Mouse (Mus musculus) kidney, postnatal 10 days (tissue): ENCODE data around the gene Rap1a.

Experiments used
- DNase-seq: peaks from one replicate; pipeline ENCODE4 v3.0.0; 2021; ENCODE audit warnings: mixed read lengths

Gene Rap1a

GRCm38 (mm10) chr3:105758098-105758497 is 43.0 kb downstream of the Rap1a start:
- no peak for DNase-seq

DNA sequence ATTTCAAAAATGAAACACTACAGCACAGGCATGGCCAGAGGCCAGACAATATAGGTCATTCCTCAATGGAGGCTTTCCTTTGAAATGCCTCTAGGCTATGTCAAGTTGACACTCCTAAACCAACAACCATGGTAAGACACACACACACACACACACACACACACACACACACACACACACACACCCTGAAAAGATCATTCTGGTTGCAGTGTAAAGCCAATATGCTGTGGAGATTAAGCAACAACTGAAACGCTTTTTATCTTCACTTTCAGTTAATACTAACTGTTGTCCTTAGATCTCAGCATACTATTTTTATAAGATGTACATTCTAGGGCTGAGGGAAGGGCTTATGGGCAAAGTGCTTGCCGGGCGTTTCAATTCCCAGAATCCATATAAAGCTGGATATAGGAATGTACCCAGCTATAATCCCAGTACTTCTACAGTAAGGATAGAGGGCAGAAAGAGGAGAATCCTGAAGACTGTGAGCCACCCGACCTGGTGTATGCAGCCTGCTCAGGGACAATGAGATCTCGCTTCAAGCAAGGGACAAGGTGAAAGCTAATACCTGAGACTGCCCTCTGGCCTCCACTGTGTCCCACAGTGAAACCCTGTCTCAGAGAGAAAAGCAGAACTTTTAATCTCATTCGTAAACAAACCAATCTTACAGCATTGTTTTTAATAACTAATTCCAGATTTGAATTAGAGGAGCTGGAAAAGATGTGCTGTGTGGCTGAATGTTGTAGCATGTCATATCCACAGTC is 43.6 kb downstream of the Rap1a start:
- no peak for DNase-seq

- no peak for DNase-seq
Measured at GRCm38 (mm10) chr3:105756505-105756904, 44.6 kb downstream of the Rap1a start.

DNA sequence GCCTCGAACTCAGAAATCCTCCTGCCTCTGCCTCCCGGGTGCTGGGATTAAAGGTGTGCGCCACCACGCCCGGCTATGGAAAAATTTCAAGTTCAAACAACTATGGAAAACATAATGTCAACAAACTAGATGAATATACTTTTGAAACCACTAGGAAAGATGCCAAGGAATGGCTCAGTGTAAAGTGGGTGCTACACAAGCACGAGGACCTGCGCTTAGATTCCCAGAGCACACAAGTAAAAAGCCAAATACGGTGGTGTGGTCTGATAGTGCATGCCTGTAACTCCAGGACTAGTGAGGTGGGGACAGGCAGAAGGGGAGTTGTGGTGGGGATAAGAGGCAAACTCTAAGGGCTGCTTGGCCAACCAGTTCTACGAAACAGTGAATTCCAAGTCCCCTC is 46.0 kb downstream of the Rap1a start:
- no peak for DNase-seq

DNA sequence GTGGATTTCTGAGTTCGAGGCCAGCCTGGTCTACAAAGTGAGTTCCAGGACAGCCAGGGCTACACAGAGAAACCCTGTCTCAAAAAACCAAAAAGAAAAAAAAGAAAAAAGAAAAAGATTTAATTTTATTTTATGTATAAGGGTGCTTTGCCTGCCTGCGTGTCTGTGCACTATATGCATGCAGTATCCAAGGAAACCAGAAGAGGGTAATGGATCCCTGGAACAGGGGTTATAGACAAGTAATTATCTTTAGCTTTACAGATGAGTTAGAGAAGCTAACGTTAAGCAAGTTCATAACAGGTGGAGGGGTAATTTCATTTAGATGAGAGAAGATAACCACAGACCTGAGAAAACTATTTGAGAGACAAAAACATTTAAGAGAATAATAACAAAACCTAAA is 47.0 kb downstream of the Rap1a start:
- no peak for DNase-seq

- no peak for DNase-seq
Measured at GRCm38 (mm10) chr3:105750810-105751209, 50.3 kb downstream of the Rap1a start.

GRCm38 (mm10) chr3:105746542-105746941 is 54.6 kb downstream of the Rap1a start:
- DNase-seq, result no peak

DNA sequence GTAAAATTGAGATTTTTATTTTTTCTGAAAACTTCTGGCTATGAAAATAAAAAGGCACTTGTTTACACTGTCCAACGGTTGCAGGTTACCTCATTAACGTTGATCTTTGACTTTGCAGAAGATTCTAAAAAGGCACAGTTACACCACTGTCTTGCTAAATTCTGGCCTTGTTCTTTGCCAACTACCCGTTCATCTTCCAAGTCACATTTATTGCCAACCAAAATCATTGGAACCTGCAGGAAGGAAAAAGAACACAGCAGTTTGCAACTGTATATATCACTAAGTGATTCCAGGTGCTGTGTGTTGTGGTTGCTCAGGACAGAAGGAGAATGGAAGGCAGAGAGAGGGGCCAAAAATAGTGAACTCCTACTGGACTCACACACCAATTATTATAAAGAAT is 63.5 kb downstream of the Rap1a start:
- DNase-seq, result no peak

GRCm38 (mm10) chr3:105737070-105737469 is 64.1 kb downstream of the Rap1a start:
- DNase-seq, result no peak

DNA sequence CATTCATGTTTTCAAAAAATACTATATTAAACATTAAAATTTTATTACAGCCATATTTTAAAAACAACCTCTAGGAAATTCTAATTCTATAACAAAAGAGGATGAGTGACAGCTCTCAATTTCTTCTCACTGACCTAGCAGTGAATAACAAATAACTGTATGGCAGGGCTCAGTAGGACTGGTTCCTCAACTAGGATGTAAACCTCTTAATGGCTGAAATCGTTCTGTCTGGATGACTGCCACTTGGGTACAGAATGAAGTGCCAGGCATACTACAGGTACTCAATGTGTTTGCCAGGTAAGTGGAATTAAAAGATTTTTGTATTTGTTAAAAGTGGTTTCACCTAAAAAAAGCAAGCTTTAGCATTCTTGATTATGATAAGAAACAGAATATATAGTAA is 65.0 kb downstream of the Rap1a start:
- no peak for DNase-seq

DNA sequence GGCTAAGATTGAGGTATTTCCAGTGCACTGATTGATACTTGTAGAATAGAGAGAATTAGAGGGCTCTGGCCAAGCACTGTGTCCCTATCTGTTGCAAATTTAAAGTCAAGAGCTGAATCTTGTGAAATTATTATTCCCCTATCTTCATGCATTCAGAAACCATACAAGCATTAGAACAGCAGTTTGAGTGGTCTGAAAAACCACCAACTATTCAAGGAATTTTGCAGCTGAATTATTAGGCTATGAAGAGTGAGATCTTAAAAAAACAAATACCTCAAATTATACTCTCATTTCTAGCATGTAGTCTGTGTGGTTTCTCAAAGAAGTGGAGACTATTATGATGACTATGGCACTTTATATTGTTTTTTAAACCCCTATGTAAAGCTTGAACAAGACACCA is 65.9 kb downstream of the Rap1a start:
- no peak for DNase-seq

DNA sequence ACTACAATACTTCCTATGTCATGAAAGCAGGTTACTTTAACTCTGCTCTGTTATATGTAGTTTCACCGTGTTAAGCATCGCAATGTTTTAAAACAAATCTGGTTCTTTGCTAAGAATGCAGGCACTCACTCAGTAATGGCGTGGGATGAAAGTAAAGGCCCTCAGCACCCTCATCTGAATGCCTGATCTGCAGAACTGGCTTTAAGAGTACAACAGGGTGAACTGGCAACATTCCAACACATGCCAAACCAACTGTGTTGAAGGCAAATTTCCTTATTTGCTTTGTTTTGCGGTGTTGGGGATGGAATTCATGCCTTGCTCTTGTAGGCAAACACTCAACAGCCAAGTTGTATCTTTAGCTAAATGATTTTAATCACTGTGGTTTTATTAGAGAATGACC is 67.6 kb downstream of the Rap1a start:
- DNase-seq, result no peak

DNA sequence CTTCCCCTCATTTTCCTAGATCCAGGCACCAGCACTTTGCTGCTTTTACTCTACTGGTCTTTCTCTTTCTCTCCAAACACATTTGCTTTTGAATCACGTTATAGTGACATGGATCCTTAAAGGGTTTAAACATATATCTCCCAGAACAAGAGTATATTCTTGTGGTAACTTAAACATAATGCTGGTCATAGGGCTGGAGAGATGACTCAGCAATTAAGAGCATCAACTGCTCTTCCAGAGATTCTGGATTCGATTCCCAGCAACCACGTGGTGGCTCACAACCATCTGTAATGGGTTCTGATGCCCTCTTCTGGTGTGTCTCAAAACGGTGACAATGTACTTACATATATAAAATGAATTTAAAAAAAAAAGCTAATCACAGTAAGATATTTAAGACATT is 68.8 kb downstream of the Rap1a start:
- no peak for DNase-seq

DNA sequence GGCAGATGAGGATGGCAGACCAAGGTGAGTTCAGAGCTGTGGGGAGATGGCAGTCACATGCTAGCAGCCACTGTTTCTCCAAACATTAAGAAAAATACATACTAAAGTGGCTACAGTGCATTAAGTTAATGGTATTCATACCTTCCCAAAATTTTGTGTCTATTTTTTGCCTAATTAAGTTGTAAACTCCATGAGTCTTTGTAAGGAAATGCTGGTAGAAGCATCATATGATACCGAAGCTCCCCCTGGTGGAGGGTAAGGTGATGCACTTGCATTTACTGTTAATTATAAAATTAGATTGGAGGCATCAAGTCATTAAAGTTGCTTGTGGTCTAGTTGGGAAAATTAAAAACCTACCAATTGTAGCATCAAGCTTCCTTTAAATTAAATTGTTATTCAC is 75.1 kb downstream of the Rap1a start:
- peak; percentile 83 for DNase-seq

GRCm38 (mm10) chr3:105722510-105722909 is 78.6 kb downstream of the Rap1a start:
- no peak for DNase-seq

DNA sequence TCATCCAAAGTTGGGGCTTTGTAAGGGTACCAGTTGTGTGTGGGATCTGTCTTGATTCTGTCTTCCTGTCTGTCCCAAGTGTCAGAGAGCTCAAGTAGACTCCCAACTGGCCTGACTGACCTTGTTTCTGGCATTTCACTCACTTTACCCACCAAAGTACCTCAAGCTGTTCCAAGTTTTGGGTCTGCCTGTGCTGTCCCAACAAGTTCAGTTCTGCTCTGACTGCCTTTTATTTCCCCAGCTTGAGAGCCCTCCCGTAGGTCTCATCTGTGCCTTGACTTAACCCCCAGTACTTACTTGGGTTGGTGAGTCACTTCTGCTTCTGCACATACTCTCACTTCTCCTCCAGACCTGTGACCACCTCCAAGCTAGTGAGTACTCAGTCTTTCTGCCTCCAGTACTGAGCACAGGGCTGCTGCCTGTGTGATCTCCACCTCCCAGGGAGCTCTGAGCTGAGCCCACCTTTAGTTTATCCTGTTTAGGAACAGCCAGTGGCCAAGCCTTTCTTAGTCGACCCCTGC is 79.4 kb downstream of the Rap1a start:
- DNase-seq, result no peak

- DNase-seq, result no peak
Measured at GRCm38 (mm10) chr3:105720514-105720913, 80.6 kb downstream of the Rap1a start.

GRCm38 (mm10) chr3:105719979-105720378 is 81.2 kb downstream of the Rap1a start:
- no peak for DNase-seq

GRCm38 (mm10) chr3:105718746-105719145 is 82.4 kb downstream of the Rap1a start:
- DNase-seq, result no peak

DNA sequence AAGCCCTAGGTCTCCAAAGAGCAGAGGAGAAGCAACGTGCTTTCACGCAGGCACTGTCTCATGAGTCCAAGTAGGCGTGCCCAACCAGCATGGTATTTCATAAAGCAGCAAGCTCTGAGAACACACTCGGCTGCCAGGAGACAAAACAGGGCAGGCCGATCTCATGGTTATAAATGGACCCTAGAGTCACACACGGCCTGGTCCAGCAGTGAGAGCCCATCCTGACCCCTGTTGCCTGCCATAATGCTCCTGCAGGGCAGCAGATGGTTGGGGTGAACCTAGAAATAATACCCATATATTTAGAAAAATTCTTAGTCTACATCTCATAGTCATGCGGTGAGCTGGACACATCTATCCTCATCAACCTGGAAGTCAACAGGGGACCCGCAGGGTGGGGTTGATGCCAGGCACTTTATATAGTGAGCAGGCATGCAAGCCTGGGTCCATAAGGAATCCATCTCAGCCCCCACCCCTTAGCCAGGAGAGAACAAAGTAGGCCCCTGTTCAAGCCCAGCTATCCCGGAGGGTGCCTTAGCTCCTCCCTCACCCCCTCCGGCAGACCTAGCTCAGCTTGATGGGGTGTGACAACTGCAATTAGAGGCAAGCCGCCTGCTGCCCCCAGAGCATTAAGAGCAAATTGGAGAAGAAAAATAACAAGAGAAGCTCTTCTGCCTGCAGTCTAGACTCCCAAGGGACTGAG is 83.1 kb downstream of the Rap1a start:
- DNase-seq, result no peak

- no peak for DNase-seq
Measured at GRCm38 (mm10) chr3:105716353-105717000, 84.7 kb downstream of the Rap1a start.

GRCm38 (mm10) chr3:105714820-105715167 is 86.3 kb downstream of the Rap1a start:
- DNase-seq, result no peak

DNA sequence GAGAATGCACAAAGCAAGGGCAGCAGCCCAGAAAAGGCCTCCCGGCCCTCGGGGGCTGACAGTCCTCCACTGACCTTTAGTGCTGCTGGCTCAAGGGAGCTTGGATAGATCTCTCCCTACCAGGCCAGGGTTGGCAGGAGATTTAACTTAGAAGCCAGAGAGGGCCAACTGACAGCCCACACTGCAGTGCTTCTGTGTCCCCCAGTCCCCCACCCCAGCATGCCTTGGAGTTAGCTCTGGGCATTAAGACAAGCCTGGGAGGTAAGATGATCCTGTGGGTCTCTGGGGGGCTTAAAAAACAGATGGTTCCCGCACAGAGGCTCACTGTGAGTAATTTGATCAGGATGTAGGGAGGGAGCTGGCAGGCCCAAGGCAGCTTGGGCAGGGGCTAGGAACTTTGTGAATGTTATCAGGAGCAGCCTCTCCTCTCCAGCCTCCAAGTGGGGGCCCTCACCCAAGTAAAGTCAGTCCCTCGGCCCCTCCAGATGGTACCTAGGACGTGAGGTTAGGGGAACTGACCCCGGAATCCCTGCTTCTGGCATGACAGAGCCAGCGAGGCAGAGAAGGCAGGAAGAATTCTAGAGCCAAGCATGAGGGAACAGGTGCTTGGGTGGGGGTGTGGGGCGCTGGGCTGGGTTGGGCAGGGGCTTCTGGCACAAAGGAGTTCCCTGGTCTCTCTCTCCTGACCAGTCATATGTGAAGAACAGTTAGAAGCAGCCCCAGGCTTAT is 86.9 kb downstream of the Rap1a start:
- DNase-seq, result no peak
